Mouse (Mus musculus): ENCODE measurements around the gene Dynlt1f.
"Not testable (repeated sequence)": the region's sequence is repeated elsewhere in the genome, so short reads cannot be mapped to it uniquely, and the experiment has no call there.

DNA sequence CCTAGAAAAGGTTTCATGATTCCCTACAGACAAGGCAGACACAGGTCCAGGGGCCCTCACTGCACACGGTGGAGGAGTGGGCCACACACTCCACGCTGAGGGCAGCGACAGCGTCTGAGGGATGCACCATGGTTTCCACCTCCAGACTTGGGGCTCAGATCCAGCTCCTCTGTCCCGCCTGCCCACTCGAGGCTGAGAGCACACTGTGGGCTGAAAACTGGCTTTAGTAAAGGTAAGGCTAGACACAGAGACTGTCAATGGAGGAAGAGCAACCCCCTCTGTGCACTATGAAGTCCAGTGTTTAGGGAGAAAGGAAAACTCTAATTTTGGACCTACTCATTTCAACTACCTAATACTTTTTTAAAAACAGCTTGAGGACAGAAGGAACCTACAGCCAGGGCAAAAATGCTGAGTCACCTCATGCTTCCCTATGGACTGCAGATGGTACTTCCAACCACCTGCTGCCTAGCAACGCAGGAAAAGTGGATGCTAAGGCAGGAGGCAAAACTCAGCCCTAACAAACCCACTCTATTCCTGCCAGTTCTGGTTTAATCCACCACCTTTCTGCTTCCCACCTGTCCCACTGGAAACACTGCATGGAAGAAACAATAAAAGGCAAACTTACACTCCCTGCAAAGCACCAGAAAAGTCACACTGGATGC lies 4.7 kb downstream of the Dynlt1f start:
- not testable (repeated sequence) for TF ChIP-seq CTCF, POLR2A (IDR thresholded peaks at IDR 0.05; ENCODE audit: extremely low read depth, insufficient read depth, low read length)

Measured in cortical plate, adult 2 months (tissue).